Mouse (Mus musculus): Measurements from ENCODE around the gene Eif2ak1.
"Not testable (repeated sequence)": the region's sequence is repeated elsewhere in the genome, so short reads cannot be mapped to it uniquely, and the experiment has no call there.

Gene Eif2ak1

DNA sequence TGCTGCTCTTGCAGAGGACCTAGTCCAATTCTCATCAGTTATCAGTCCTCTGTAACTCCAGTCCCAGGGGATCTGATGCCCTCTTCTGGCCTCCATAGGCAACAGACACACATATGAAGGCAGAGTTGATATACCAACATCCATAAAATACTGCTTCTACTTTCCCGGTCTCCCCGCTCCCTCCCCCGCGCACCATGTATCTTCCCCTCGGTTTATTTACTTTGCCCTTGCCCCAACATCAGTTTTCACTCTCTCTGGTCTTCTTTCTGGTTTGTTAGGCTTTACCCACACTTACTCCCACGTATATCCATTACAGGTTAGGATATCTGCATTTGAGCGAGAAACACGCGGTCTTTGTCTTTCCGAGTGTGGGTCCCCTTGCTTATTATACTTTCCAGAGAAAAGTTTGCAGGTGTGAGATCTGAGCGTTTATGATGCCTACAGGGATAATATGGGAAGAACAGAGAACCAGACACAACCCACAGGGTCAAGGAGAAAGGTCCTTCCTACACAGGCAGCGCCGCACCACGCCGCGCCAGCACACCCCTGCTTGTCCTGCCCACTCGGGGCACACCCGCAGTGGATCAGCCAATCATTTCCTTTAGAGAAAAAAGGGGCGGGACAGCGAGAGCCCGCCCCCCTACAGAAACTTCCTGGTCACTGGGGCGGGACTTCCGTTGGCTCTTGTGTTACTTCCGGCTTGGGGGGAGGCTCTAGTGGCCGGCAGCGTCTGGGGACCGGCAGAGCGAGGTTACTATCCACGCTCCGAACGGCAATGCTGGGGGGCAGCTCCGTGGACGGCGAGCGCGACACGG is at the start of gene Eif2ak1:
Gene Eif2ak1, plus strand, starts transcription at position 673 of the 815 bp plus-strand sequence.
- peak; percentile 96 for DNase-seq

DNA sequence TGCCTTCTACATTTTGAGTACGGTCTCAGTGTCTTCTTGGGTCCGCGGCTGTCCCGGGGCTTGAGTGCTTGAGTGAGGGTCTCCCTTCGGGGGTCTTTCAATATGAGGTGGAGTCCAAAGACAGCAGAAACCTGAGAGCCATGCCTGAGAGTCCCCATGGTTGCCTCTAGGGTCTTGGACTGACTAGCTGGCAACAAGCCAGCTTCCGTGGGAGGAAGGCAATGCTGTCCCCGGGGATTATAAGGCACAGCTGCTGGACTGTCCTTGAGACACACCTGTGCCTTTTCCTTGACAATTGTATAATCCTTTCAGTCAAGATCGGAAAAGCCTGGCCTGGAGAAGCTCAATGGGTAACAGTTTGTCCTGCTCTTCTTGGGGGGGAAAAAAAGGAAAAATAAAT is 35.6 kb upstream of the Eif2ak1 start:
- no peak for DNase-seq

DNA sequence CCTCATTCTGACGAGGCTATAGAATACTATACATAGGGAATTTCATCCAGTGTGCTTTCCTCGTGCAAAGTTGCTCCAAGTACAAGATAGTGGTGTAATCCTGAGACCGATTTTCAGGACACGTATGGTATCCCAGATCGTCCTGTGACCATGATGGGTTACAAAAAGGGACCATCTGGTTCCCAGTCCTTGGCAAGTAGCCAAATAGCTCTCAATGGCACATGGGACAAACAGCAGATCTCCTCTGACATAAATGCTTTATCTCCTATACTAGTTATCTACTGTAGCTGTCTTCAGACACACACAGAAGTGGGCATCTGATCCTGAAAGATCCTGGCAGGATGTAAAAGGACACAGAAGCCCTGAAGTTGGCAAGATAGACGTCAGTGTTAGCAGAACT is 32.2 kb upstream of the Eif2ak1 start:
- peak; percentile 51 to 72 for DNase-seq

DNA sequence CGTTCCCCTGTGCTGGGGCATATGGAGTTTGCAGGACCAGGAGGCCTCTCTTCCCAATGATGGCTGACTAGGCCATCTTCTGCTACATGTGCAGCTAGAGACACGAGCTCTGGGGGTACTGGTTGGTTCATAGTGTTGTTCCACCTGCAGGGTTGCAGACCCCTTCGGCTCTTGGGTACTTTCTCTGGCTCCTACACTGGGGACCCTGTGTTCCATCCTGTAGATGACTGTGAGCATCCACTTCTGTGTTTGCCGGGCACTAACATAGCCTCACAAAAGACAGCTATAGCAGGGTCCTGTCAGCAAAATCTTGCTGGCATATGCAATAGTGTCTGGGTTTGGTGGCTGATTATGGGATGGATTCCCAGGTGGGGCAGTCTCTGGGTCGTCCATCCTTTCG is 16.4 kb upstream of the Eif2ak1 start:
- not testable (repeated sequence) for DNase-seq

DNA sequence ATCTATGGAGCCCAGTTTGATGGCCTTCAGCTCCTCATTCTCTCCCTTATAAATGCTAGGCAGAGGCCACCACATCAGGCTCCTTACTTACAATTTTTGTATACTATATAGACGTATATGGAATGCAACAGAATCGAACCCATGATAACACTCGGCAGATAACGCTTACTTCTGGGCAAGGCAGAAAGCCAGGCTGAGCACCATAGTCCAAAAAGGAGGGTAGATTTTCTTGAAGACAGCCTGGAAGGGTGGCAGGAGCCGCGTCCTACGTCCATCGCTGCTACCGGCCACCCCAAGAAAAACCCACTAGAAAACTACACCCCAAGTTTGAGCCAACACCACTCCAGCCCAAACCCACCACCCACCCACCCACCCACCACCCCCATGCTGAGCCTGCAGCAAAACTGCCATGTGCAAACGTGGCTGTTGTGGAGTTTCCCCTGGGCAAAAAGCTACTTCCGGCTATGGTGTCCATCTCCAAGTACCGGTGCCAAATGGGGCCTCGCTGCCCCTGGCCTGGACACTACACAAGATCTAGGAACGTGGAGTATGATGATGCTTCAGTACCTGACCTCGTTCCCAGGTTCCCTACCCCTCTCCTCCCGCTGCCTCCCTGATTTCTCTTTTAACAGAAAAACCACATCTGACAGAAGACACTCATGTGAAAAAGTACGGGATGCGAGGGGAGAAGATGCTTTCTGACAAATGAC is 13.4 kb upstream of the Eif2ak1 start:
- DNase-seq, result no peak

DNA sequence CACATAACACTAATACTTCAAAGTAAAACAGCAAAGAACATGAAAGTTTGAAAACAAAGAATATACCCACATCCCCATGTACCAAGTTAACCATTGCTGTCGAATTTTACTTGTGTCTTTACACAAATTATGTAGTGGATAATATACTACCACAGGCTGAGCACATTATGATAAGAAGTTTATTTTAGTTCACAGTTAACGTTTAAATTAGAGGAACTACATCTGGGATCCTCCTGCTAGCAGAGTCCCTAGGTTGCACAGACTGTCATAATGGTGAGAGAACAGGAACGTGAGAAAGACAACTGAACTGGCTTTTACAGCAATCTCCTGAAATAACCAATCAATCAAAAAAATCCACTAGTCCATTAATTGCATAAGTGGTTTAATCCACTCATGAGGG is 10.3 kb upstream of the Eif2ak1 start:
- no peak for DNase-seq

DNA sequence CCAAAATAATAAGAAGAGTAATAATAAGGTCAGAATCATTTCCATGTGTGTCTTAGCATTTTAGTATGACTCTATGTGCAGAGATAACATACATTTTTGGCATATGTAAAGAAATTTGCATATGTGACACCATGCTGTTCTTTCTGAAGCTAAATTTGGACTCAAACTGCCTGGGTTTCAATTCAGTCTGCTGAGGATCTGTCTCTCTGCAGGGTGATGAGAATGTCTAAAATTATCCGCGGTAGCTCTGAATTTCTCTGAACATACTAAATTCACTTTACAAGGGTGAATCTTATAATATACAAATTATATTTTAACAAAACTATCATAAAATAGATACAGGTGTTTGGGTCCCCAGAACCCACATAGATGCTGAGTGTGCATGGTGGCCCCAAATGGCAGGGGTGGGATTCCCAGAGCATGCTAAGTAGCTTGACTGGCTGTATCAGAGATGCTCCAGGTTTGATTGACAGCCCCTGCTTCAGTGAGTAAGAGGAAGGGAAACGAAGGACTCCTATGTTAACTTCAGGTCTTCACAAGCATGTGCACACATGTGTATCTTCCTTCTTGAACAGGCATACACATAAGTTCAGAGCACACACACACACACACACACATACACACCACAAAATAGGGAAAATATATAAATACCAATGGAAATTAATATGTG is 8.0 kb upstream of the Eif2ak1 start:
- DNase-seq, result no peak

DNA sequence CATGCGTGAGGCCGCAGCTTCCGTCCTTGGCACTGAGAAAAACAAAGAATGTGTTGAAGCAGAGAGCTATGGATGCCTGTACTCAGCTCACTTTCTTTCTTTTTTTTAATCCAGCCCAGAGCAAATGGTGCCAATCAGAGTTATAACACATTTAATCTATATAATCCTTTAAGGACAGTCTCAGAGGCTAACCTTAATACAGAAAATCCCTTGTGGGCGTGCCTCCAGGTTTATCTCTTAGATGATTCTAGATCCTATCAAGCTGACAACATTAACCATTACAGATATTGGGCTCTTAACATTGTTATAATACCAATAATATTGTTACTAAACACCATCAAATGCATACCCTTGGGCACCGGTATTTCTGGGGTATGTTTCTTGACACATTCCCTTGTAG is 5.9 kb upstream of the Eif2ak1 start:
- DNase-seq, result no peak

DNA sequence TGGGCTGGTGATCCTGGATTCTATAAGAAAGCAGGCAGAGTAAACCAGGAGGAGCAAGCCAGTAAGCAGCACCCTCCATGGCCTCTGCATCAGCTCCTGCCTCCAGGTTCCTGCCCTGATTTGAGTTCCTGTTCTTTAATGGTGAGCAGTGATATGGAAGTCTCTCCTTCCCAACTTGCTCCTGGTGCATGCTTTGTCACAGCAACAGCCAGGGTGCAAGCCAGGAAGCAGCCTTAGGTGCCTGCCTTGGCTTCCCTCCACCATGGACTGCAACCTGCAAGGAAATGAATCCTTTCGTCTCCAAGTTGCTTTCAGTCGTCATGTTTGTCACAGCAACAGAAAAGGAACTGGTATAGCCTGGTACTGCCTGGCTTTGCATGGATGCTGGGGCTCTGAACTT is 3.0 kb upstream of the Eif2ak1 start:
- no peak for DNase-seq

DNA sequence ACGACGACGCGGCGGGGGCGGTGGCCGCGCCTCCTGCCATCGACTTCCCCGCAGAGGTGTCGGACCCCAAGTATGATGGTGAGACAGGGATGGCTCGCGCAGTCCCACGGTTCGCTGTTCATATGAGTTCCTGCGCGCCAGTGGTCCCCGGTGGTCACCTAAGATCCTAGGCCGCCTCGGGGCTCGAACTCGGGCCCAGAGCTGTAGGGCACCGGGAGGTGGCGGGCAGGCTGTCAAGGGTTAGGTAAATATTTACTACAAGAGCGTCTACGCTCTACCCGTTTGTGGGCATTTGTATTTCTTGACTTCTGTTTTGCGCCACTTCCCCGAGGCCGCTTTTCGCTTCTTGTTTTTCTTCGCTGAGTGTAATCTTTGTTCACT is 333 bp downstream of the Eif2ak1 start:
- DNase-seq, result no peak

DNA sequence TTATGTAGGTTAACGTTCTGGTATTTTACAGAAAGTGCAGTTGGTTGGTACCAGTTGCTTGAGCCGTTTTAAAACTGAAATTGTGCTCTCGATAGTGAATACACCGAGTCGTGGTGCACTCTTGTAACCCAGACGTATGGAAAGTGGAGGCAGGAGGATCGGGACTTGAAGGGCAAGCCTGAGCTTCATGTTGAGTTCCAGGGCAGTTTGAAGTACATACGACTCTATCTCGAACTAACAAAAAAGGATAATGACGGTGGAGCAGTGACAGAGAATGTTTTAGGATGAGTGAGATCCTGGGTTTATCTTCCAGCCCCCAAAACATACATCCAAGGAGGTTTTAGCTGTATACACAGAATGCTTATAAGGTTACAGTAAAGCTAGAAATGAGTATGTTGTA is 873 bp downstream of the Eif2ak1 start:
- no peak for DNase-seq

DNA sequence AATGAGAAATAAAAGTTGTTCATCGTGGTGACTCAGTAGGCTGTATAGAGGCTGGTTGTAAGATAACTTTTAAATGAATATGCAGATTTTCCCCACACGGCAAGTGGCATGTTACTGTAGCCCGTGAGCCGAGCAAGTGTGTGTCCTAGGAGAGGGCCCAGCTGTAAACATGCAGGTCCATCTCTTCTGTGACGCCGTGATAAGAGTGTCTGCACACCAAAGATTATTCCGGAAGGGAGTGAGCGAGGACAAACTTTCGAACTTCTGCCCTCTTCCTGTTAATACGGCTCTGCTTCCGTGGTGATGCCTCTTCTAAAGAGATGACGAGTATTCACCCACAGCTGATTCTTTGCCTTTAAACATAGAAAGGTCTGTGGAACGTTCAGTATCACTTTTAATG is 1.4 kb downstream of the Eif2ak1 start:
- DNase-seq, result no peak

DNA sequence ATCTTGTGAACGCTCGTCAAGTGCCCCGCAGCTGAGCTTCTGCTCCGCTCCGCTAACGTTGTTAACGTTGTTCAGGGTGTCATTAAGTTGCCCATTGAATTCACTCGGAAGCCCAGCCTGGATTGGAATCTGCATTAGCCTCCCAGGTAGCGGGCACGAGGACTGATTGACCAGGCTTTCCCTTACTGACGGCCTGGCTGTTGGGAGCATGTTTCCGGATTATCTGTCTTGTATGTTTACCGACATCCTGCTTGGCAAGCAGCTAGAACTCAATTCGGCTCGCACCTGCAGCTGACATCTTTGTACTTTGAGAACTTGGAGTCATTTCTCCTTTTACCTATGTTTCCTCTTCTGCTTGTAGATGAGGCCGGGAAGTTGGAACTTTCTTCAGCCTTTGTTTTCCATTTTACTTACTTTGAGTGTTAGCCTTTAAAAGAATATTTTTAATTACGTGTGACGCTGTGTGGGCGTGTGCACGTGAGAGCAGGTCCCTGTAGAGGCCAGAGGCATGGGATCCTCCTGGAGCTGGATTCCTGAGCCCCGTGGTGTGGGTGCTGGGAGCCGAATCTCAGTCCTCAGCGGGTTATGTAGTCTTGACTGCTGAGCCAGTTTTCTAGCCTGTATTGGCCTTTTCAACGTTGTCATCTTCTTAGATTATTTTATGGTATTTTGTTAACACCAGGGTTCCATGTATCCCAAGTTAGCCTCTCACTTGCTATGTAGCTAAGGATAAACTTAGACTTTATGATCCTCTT is 2.5 kb downstream of the Eif2ak1 start:
- DNase-seq, result no peak

DNA sequence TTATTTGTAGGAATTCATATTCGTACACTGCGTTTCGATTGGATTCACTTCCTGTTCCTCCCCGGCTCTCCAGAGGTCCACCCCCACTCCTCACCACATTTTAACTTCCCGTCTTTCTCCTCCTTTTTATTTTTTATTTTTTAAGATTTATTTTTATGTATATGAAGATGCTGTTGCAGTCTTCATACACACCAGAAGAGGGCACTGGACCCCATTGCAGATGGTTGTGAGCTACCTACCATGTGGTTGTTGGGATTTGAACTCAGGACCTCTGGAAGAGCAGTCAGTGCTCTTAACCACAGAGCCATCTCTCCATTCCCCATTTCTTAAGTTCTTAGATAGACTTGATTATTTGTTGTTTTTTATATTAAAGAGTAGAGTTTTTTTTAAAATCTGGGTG is 3.2 kb downstream of the Eif2ak1 start:
- DNase-seq, result no peak

DNA sequence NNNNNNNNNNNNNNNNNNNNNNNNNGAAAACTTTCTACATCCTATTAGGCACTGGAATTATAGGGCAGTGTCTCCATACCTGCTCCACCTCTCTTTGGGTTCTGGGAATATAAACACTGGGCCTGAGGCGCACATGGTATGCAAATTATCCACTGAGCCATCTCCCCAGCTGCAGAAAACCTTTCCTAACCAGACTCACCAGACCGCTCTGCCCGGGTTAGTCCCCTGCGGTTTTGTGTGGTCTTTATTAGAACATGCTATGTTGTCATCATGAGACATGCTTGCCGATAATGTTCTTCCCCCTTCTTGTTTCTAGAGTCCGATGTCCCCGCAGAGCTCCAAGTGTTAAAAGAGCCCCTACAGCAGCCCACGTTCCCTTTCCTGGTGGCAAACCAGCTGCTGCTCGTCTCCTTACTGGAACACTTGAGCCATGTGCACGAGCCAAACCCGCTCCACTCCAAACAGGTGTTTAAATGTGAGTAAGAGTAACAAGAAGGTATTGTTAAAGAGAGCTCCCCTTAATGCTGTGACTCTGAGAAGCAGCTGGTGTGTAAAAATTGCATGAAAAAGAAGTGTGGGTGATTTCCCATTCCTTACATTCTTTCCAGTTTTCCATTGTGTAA is 54.1 kb downstream of the Eif2ak1 start:
- DNase-seq, result no peak

DNA sequence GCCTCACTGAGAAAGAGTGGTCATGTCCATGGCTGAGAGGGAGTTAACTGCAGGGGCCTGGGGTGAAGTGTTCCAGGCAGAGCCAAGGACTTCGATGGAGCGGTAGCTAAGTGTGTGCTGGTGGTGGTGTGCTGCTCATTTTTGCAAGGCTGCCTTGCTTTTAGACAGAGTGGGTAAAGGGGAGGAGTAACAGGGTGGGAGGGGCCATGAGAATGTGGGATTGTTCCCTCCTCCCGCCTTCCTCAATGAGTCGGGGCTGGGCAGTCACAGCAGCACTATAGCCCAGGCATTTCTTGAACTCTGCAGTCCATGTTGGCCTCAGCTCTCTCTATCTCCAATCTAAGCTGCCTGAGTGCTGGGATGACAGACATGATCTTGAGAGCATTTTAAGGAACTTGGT is 57.0 kb downstream of the Eif2ak1 start:
- DNase-seq, result no peak

DNA sequence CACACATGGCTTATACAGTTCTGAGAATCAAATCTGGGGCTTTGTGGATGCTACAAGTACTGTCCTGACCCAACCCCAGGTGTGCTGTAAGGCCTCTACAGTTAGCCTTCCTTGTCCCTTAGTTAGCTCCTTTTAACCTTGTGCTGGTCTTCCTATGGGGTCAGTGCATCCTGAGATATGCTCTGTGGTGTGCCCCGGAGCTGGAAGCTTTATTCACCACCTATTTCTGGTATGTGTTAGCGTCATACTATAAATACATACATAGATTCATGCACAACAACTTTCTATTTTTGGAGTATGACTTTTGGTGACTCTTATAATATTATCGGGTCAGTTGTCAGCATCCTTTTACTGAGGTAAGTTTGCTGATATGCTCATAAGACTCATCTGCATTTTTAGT is 67.7 kb downstream of the Eif2ak1 start:
- DNase-seq, result no peak

DNA sequence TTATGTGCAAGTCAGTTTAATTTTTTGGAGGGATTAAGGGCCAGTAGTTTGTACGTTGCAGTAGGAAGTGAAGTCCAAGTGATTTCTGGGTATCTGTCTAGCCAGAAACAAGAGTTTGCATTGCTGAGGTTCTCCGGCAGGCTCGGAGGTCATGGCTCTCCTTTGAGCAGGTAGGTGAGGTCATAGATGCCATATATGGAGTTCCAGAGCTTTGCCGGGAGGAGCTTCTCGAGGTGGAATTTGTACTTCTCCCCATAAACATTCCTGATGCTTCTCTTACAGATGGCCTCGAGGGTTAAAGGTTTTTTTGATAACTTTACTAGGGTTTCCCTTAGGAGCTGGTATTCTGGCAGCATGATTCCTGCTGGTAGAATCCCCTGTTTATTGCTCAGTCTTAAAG is 73.2 kb downstream of the Eif2ak1 start:
- no peak for DNase-seq

DNA sequence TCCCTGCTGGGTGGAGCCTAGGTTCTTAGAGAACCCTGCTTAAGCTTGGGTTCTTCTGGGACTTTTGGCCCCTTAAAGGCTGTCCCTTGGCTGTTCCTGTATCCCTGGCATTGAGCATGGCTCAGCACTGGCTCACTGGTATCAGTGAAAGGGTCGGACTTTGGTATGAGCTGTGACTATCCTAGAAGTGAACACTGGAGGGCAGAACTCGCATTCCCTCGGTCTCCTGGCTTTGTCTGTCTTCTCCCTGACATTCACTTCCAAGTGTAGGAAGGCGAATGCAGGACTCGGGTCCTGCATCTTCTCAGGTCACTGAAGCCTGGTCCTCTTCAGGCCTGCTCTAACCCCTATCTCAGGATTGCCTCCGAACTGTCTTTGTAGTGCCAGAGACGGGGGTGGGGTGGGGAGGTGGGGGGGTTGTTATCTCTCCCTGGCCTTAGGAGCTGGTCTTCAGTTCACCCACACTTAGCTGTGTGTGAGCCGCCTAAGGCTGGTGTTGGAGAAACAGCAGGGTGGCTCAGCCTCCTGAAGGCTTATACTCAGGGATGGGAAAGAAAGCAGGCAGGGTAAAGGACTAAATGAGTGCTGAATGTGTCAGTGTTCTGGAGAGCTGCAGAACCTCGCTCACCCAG is 74.8 kb downstream of the Eif2ak1 start:
- no peak for DNase-seq

DNA sequence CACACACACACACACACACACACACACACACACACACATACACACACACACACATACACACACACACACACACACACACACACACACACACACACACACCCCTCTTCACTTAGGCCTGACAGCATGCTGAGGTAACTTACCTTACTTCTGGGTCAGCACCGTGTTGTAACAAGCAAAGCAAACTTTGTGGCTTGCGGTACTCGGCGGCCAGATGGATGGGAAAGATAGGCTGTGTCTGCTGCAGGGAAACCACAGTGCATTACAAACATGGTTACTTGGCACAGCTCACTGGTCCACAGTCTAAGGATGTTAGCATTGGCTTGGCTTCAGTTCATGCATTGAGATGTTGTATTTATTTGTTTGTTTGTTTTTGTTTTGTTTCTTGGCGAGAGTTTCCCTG is 75.8 kb downstream of the Eif2ak1 start:
- no peak for DNase-seq

DNA sequence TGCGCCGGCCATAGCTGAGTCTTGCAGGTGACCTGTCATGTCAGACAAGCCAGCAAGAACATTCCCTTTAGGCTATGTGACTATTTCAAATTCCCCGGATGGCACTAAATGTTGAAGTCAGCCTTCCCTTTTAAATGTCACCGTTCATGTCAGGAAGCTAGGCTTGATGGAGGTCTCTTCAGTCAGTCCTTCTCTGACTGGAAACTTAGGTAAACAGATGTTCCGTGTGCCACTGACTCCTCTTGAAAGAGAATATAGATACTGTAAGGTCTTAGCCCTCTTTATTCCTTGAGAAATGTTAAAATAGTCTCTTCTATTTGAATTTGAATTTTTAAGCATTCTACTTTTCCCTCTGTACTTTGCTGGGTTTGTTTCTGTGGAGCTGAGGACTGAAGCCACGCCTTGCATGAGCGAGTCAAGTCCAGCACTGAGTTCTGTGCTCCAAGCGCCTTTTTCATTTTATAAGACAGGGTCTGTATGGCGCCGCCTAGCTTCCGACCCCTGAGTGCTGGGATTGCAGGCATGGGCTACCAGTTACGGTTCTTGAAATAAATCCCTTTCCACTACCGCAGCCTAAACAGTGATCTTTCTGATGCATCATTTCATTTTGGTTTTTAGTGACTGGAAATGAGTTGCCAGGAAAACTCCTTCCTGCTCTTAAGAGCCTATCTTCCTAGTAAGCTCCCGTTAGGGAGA is 80.2 kb downstream of the Eif2ak1 start, which contains the start of gene Ankrd61:
Gene Ankrd61, minus strand, starts transcription at position 51 of the 696 bp plus-strand sequence.
- DNase-seq, result no peak
